Mouse (Mus musculus) layer of hippocampus, postnatal 25 days (tissue): ENCODE measurements at regions not wholly inside any gene's neighbourhood (a gene's known extent, or its start where the extent isn't known, plus 50 kb on each side); places are given as distances from the start of the nearest gene placed in this dataset.

Experiments used
- DNase-seq, 2 experiments: peaks; one replicate each; pipeline ENCODE4 v3.0.0; 2022; ENCODE audit warnings: mixed read lengths in 2 of 2, low spot score in 1 of 2; ENCODE audit errors: extremely low spot score in 1 of 2

DNA sequence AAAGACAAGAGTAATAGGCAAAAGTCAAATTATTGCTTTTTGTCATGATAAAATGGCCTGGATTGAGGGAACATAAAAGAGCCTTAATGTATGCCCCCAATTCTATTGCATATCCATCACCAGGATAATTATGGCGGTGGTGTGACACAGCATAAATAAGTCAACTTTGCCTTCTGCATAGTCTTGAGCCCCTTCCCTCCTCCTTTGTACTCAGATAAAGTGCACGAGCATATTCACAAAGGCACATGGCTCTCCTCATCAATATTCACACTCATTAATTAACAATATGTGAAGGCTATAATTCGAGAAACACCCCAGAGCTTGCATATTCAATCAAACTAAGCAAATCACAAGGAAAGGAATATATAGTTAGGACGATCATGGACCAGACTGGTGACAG, 619.5 kb downstream of the Nedd1 start:
- DNase-seq = no peak

DNA sequence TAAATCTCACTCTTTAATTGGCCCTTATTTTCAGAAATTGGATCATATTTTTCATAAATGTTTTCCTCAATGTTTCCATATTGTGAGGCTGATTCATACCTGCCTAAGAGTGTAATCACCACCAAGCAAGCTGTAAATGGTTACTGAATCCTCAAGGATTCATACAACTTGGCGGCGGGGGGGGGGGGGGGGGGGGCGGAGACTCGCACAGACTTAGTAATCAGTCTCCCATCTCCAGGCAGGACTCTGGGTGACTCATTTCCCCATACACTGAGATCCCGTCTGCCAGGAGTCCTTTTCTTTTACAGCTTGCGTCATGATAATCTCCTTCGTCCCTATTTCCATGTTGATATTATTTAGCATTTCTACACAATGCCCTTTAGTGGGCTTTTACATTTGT, 624.7 kb downstream of the Nedd1 start:
- no peak for DNase-seq

DNA sequence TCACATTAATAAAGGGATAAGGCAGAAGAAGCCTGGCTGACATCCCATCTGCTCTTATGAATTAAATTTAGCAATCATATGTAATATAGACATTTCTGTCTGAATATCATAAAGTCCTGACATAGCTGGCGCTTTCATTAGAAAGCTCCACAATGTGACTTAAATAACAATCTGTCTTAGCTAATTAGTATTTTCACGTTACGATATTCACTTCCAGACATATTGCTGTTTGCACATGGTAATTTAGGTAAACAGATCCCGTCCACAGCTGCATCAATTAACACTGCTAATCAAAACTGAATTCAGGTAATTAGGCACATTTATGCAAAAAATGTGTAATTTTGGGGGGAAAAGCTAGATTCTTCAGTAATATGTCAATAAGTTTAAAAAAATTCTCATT, 625.1 kb downstream of the Nedd1 start:
- no peak for DNase-seq

DNA sequence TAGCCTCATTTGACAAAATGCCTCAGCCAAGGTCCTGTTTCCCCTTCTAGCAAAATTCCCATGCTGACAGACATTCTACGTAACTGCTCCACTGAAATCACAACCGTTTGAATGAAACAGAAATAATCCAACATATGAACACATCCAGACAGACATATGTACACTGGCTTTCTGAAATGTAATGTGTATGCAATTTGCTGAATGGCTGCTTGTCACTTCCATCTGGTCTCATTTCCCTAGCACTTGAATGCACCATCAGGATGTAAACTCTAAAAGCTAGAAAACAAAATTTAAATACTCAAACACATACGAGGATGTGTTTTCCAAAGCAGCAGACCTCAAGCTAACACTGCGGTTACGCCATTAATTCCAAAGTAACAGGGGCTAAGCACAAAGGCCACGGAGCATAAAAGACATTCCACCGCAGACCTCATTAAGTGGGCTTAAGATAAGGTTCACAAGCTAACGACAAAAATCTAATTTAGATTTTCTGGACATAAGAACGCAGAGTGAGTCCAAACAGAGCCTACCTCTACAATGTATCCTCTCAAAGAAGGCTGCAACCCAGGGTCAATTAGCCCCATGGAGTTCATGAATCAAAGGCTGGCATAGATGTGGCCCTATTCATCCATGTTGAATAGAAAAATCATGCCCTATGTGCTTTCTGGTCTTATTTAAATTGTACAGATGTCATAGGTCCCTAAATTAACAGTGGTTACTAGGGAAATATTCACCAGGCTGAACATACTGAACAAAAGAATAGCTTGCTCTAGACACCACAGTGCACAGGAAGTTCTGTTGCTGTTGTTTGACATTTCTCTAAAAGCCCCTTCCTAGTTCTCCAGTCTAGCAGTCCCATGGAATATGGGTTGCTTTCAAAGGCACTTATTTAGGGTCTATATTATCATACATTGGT, 630.5 kb downstream of the Nedd1 start:
- DNase-seq = no peak

DNA sequence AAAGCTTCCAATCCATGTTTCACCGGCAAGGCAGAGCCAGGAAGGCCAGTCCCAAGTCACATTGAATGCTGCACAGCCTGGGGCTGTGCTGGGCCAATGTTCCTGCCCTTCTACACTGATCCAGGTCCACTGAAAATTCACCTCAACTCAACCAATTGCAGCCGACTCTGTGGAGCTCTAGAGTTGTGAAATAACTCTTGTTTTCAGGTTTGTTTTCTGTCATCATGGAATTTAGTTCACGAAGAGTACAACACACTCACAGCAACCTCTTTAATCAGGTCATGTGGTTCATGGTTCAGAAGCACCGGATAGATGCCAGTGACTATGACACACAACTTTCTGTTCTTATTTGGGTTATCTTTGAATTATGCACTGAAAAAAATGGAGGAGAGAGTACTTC, 640.1 kb downstream of the Nedd1 start:
- DNase-seq = no peak

DNA sequence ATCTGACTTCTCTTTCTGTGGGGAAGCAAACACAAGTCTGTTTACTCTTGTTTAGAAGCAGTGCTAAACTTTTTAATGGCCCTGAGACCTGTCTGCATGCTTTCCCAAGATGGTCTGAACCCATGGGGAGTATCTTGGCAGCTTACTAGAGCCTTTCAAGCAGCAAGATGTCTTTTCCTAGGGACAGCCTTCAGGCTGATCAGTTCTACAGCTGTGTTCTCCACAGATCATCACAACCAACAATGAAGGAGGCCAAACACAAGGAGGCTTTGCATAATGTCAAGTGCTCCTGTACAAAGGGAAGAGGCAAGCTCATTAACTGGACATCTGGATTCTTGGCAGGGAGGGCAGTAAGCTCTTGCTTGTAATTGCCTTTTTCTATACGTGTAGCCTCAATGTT, 641.0 kb downstream of the Nedd1 start:
- DNase-seq = no peak

DNA sequence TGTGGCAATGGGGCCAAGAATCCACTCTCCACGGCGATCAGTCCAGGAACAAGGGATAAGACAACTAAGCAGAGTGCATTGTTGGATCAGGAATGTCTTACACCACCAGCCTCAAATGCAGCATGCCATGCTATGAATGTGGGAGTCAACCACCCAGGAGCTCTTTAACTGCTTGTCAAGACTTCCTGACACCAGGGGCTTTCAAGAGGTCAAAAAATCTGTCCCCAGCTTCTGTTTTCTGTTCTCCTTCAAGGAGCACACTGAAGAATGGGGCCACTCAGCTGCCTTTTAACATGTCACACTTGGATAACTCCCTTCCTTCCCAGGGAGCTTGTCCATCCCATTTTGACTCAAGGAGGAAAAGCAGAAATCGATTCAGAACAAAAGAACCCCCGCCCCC, 642.8 kb downstream of the Nedd1 start:
- DNase-seq = no peak

DNA sequence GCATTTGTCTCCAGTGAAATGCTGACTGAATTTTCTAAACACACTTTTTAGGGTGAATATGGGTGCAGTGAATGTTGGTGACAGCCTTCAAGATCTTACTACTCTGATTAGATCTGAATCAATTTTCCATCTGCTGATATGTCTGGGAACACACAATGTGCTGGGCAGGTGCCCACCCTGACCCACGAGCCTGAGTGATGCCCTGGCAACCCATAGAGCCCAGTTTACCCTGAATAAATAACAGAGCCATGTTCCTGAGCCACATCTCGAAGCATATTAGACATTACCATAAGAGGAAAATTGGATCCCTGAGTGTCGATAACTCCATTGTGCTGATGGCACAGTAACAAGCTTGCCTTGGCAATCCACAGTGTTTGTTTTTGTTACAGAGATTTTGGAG, 644.9 kb downstream of the Nedd1 start:
- DNase-seq = no peak

DNA sequence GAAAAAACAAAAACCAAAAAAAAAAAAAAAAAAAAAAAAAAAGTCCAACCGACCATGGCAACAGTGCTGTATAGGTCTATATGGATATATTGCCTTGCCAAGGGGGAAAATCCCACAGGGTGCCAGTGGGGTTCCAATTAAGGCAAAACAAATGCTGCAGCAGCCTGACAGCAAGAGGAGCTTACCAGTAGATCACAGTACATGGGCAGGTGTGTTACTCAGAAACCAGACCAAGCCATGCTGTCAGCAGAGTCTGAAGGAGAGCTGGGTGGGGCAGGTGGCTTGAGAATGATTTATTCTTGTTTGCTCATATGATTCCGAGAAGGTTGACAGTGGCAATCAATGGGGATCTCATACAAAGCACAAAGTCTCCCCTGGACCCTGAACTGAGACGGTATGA, 645.5 kb downstream of the Nedd1 start:
- DNase-seq = no peak

DNA sequence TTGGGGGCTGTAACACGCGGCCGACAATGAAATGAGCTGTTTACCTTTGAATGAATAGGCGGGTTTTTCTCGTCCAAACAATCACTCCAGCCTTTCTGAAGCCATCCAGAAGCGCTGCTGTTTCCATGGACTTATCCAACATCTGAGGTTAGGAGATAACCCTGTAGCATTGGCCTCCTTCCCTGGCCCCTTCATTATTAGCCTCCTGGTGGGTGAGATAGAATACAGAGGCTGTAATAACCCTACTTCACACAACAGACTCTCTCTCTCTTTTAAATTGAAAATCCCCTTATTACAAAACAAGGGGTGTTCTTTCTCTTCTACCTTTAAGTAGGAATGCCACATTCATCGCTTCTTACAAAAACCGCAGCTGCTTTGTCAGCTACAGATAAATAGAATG, 646.8 kb downstream of the Nedd1 start:
- DNase-seq = no peak

DNA sequence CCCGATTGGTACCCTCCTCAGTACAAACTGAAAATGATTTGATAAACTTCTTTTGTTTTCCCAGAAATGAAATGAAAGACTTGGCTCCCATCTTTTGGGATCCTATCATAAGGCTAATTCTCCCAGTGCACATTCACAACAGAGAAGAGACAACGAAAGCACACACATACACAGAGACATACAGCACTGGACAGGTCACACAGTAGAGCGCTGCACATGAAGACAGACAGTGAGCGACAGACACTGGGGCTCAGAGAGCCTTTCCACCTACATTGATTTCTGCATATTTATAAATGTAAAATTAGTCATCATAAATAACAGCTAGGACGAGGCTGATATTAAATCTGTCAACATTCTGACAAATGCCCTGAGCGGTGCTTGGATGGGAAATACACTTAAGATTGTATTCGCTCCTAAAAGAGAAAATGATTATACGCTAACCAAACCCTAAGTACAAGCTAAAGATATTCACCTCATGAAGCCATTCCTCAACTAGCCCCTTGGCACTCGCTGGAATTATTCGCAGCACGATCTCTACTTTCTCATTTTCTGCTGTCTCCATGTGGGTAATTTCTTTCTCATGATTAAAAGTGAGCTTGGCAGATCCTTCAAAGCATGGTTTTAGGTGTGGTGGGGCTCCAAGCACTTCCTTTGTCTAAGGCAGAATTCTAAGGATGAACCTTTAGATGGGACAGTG, 647.4 kb downstream of the Nedd1 start:
- no peak for DNase-seq

DNA sequence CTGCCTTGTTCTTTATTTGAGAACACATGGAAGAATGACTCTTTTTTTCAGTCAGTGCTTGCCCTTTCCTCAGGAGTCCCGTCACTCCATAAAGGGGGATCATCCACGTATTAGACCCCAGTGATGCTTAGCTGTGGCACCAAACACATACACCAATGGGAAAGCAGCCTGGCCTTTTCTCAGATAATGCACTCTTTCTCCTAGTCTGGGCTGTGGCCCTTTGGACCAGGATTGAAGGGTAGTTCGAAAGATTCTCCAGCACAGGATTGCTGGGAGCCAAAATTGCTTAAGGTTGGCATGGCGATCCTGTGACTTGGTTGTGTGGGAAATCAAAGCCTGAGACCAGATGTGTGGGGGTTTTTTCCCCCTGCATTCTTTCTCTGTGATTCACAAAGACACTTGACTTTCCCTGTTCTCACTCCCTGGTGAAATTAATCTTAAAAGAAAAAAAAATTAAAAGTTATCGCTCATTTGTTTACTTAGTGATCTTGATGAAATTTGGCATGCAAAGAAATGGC, 648.3 kb downstream of the Nedd1 start:
- DNase-seq = no peak

DNA sequence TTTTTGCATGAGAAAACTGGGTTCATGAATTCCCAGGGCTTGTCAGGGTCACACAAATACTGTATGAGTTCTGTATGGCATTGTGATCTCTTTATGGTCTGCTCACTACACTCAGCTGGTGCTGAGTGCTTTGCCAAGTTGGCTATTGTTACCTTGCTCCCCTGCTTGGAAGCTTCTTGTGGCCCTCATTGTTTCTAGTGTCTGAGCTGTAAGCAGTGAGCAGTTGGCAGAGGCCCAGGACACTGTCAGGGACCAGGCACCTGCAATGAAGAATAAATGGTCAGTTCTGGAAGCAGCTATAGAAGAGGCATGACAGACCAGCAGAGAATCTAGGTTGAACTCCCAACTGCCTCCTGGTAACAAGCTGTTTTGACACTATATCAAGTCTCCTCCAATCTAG, 677.4 kb downstream of the Nedd1 start:
- no peak for DNase-seq

DNA sequence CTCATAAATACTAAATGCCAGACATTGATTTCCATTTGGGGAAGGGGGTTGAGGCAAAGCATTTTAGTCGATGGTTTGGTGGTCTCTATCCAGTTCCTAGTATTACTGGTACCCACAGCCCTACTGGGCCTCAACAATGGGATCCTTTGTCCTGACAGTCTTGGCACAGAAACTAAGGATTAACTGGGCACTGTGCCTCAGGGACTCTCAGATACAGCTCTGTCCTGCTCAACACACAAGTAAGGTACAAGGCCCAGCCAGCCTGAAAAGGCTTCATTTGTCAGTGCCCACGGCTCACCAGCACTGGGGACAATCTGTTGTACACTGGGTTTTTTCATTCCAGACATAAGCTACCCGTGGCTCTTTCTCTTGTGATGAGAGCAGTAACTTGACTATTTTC, 686.0 kb downstream of the Nedd1 start:
- peak in 1 of 2 experiments; percentile 6 for DNase-seq

DNA sequence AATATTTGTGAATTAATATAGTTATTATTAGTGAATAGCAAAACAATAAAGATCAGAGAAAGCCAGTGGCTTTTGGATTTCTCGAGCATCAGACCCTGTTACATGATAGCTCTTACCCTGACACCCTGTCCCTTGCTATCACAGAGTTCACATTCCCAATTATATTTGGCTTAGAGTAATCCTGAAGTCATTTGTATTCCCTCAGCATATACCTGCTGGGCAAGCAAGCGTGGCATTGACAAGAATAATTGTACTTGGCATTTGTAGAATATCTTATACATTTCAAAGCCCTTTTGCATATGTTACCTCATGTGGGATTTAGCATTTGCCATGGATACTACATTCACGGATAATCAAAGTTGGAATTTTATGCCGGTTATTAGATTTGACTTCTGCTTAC, 692.0 kb downstream of the Nedd1 start:
- DNase-seq = no peak

DNA sequence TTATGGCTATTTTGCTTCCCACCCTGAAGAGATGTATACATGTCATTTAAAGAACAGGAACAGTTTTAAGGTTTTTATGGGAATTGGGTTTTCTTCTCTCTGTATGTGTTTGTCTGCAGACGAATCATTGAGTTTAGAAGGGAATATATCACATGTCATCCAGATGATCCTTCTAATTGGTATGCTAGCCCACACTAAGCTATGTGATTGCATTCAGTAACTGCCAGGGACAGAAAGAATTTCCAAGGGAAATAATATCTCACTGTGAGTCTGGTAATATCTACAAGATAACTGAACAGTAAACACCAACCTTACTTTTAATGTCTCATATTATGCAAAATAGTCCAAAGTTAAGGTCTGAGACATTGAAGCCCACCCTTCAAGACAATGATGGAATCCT, 698.0 kb downstream of the Nedd1 start:
- no peak for DNase-seq

DNA sequence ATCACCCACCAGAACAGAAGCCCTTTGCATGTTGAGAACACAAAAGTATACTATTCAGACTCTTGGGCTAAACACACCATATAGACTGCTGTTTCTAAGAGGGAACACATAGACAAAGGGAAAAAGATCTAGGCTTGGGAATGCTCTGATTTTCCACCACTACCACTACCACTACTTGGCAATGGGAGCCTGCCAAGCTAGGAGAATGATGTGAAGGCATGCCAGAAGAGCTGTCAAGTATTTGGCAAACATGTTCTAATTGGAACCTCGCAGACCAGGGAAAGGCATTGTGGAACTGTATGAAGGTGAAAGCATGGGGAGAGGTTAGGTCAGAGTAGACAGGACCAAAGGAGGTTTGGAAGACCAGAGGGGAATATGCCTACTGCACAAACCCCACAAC, 701.2 kb downstream of the Nedd1 start:
- no peak for DNase-seq

DNA sequence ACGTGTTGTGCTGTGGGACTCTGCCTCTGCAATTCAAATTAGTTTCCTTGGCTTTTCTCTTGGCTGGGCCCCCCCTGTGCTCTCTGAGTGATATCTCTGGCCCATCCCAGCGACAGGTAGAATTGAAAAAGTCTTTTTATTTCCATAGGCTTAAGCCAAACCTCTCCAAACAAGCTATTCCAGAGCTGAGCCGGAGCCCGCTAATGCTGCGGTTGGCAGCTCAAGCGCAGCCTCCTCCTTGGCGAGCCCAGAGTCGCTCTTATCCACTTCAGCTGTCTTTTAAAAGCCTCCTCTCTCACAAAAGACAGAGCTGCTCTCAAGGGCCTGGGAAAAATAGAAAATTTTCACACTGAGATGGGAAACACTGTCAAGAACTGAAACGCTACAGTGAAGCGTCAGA, 712.7 kb downstream of the Nedd1 start:
- DNase-seq = no peak

DNA sequence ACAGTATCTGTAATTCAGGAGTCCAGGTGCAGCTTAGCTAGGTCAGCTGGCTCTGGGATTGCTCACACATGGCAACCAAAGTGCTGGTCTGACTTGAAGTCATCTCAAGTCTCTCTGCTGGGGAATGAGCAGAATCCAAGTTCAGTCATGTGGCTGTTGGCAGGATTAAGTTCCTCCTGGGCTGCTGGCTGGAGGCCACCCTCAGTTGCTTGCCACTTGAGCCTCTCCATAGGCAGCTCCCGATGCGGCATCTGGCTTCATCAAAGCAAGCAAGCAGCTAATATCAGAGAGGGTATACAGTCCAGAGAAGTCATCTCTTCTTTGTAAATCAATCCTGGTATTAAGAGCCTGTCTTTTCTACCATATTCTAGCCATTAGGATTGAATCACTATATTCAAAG, 714.3 kb downstream of the Nedd1 start:
- no peak for DNase-seq

DNA sequence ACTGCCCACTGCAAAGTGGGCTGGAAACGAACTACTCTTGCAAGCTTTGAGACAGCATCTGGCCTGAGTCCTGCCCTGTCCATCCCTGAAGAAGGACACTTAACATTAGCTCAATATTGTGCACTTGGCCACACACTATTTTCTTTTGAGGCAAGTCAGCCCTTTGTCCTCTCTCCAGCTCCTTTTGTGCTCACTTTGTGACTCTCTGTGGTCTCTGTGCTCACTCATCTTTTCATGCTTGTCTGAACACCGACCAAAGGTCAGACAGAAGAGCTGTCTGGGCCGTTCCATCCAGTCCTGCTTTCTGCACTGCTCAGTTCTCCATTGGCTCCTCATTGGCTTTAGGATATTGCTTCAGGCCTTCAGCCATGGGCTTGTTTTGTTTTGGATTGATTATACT, 715.8 kb downstream of the Nedd1 start:
- DNase-seq = no peak

DNA sequence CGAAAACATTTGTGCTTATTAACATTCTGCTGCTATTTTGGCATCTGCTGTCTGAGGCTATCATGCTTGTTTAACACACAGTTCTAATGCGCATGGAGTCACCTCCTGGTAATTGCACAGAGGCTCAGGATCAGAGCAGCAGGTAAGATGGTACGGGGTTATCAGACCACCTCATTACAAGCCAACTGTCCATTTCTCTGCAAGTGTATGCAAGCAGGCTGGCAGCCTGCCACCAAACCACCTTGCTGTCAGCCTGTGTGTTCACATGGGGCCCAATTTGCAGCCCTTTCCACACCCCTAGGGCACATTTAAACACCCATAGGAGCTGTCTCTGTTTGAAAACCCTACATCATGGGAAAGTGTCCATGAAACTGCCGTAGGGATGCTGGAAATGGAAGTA, 731.2 kb downstream of the Nedd1 start:
- DNase-seq = no peak

DNA sequence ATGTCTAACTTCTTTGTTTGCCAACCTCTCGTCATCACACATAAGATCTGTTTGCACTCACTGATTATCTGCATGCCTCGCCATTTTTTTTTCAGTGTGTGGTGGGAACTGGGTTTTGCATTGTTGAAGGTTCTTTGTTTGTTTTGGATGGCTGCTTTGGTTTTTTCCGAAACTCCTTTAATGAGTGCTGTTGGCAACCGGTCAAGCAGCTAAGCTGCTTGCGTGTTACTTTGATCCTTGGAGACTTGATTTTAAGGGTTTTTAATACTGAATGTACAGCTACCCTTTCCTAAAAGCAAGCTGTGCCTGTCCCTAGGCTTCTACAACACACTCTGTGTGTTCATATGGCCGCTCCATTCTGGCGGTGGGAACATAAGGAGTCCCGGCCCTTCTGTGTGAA, 733.9 kb downstream of the Nedd1 start:
- no peak for DNase-seq
